In genomic region chr13:29756052-29756451, GRCm38 (mm10) we compare ENCODE assay signal across 13 mouse cellular contexts.
DNase-seq lines count a peak whose midpoint lies in the region; ATAC-seq and TF ChIP-seq lines count a peak whose summit lies in the region.
"Had no signal": no experiment of that assay in that cellular context is flagged by ENCODE, and none has a peak within 500 bp of the region (broad histone marks: within the 10 kb centered on the region; RNA-seq: fewer than 3 reads in every experiment).

No protein-coding gene starts in this region.

- 36% methylated on average over 3 of the region's 3 CpGs for WGBS in heart, embryonic 13.5 days

- 0 out of 2 replicates have a peak overlapping the region, but pooled peaks have one; percentile 2 for H3K27ac ChIP-seq in heart, embryonic 13.5 days (replicated peaks)
- H3K27ac ChIP-seq in CH12.LX (ENCODE audit: insufficient read depth, low read depth) = no peak overlapping the region
- H3K27ac ChIP-seq: embryonic facial prominence, embryonic 10.5 days; hindbrain, embryonic 13.5 days; kidney, postnatal 0 days had no signal

- TF ChIP-seq RAD21 in CH12.LX (IDR thresholded peaks at IDR 0.05; ENCODE audit: low read depth, low read length) = no peak

- no peak for ATAC-seq in heart, embryonic 13.5 days (ENCODE audit: extremely low read depth, insufficient number of reproducible peaks, low FRiP score, low TSS enrichment)
- 0 out of 2 replicates have a peak, but pooled peaks have one; percentile 39 for ATAC-seq in erythroid progenitor cell, adult 5-6 weeks (replicated peaks; ENCODE audit: low FRiP score, poor library complexity, severe bottlenecking)
- ATAC-seq in megakaryocyte-erythroid progenitor cell, adult 5-6 weeks (replicated peaks; ENCODE audit: low FRiP score, low TSS enrichment, poor library complexity, severe bottlenecking) = peak; percentile 90
- ATAC-seq: forebrain, embryonic 16.5 days had no signal

- H3K36me3 ChIP-seq in heart, embryonic 13.5 days = no peaks in the 10 kb centered on the region
- peaks cover 0 to 14% of the 10 kb centered on the region in 2 experiments for H3K36me3 ChIP-seq in CH12.LX (replicated peaks in 1 of 2; ENCODE audit: control insufficient read depth in 1 of 2, insufficient read depth in 1 of 2, low read length in 1 of 2)
- H3K36me3 ChIP-seq: embryonic facial prominence, embryonic 10.5 days; hindbrain, embryonic 13.5 days had no signal

- H3K4me2 ChIP-seq in heart, embryonic 13.5 days = no peak overlapping the region
- H3K4me2 ChIP-seq in CH12.LX (ENCODE audit: insufficient read depth, low read depth, poor library complexity, severe bottlenecking) = peak overlapping the region; percentile 83
- H3K4me2 ChIP-seq: hindbrain, embryonic 13.5 days; lung, embryonic 14.5 days had no signal

- H3K4me3 ChIP-seq in heart, embryonic 13.5 days = no peak overlapping the region
- H3K4me3 ChIP-seq in CH12.LX (replicated peaks in 1 of 3; ENCODE audit: low read depth in 2 of 3, low read length in 2 of 3, poor library complexity in 1 of 3) = peak overlapping the region in 2 of 3 experiments; percentile 9 to 18
- H3K4me3 ChIP-seq: embryonic facial prominence, embryonic 10.5 days; hindbrain, embryonic 13.5 days had no signal

- peaks cover 24% of the 10 kb centered on the region for H3K4me1 ChIP-seq in heart, embryonic 13.5 days
- peaks cover 0 to 46% of the 10 kb centered on the region in 2 experiments; a peak in 2 of 4 replicates for H3K4me1 ChIP-seq in CH12.LX (ENCODE audit: control insufficient read depth in 1 of 2, insufficient read depth in 2 of 2)

- in situ Hi-C loops in CH12.LX (cut with MboI; ENCODE audit: low pct_ligation_motif_present, low pct_unique_long_range_greater_than_20kb, low sequenced_read_pairs) = no loop called here

- TF ChIP-seq EP300 in CH12.LX (IDR thresholded peaks at IDR 0.05; ENCODE audit: low read length) = no peak

- H3K9ac ChIP-seq in heart, embryonic 13.5 days = no peak overlapping the region
- 0 out of 2 replicates have a peak overlapping the region, but pooled peaks have one; percentile 37 for H3K9ac ChIP-seq in CH12.LX (ENCODE audit: insufficient read depth, low read depth)
- H3K9ac ChIP-seq: hindbrain, embryonic 13.5 days; lung, embryonic 14.5 days had no signal

- intact Hi-C loops in heart, postnatal 10 days (cut with DNase I) = no loop called here

- no peak for DNase-seq in heart, postnatal 10 days
- peak; percentile 41 for DNase-seq in CH12.LX (ENCODE audit: extremely low read depth)
- no peak for DNase-seq in gastrocnemius, postnatal 25 days
- no peak for DNase-seq in cerebellum, adult 11-12 months
- DNase-seq in adrenal gland, postnatal 25 days = no peak
- DNase-seq: lung, embryonic 14.5 days had no signal

- no peaks in the 10 kb centered on the region for H3K27me3 ChIP-seq in heart, embryonic 13.5 days (replicated peaks)
- no peaks in the 10 kb centered on the region for H3K27me3 ChIP-seq in CH12.LX (replicated peaks)
- H3K27me3 ChIP-seq: hindbrain, embryonic 13.5 days had no signal

- no peaks in the 10 kb centered on the region for H3K79me2 ChIP-seq in CH12.LX (replicated peaks; ENCODE audit: control insufficient read depth, extremely low read depth, insufficient read depth, poor library complexity, severe bottlenecking)

- TF ChIP-seq POLR2A in CH12.LX (IDR thresholded peaks at IDR 0.05; ENCODE audit: low read depth, low read length) = no peak

- TF ChIP-seq CTCF in CH12.LX (conservative IDR thresholded peaks at IDR 0.05 in 1 of 2, IDR thresholded peaks at IDR 0.05 in 1 of 2; ENCODE audit: low read depth in 2 of 2, low read length in 2 of 2) = no peak

- H3K9me3 ChIP-seq in heart, embryonic 13.5 days = no peaks in the 10 kb centered on the region
- H3K9me3 ChIP-seq in CH12.LX (replicated peaks; ENCODE audit: low read length) = no peaks in the 10 kb centered on the region
- H3K9me3 ChIP-seq: embryonic facial prominence, embryonic 10.5 days; hindbrain, embryonic 13.5 days had no signal

- dilution Hi-C loops in CH12.LX (cut with MboI; ENCODE audit: extremely low pct_ligation_motif_present, extremely low pct_unique_long_range_greater_than_20kb, low sequenced_read_pairs) = no loop called here

TF ChIP-seq in CH12.LX, 34 proteins besides CTCF, POLR2A, EP300 and RAD21:
- TF ChIP-seq ETS1 (conservative IDR thresholded peaks at IDR 0.05; ENCODE audit: low read depth, low read length) = no peak
- TF ChIP-seq SIN3A (IDR thresholded peaks at IDR 0.05; ENCODE audit: low read length) = no peak
- TF ChIP-seq USF2 (conservative IDR thresholded peaks at IDR 0.05; ENCODE audit: low read depth, low read length) = no peak
- no peak for TF ChIP-seq ZNF384 (IDR thresholded peaks at IDR 0.05; ENCODE audit: low read depth, low read length)
- TF ChIP-seq IRF4 (IDR thresholded peaks at IDR 0.05; ENCODE audit: low read depth, low read length) = no peak
- TF ChIP-seq JUN (IDR thresholded peaks at IDR 0.05; ENCODE audit: insufficient read depth, low read depth, low read length) = no peak
